Mouse (Mus musculus) MEL (cell line): Measurements from ENCODE around the gene Podnl1. TPM values are rescaled to one million over a fixed set of nuclear protein-coding genes. Genes with fewer than 3 reads are reported as not detected.

Experiments used
- DNase-seq: peaks from one replicate; pipeline ENCODE4 v3.0.0; 2011; ENCODE audit warnings: low read depth, low spot score
- H3K27ac ChIP-seq: 2 replicates; pipeline ENCODE4 v1.5.1; 2012; ENCODE audit warnings: low read depth, mild to moderate bottlenecking, control low read depth, low read length, moderate library complexity; ENCODE audit not compliant: control insufficient read depth
- H3K27me3 ChIP-seq, 2 experiments: fragments of 150-350 bp in 1 of 2; sonication (generic) in 1 of 2; 2 replicates each; pipeline ENCODE4 v1.6.1; 2012; ENCODE audit warnings: low read length in 2 of 2, mild to moderate bottlenecking in 2 of 2, improper control_type of control experiment in 1 of 2, moderate library complexity in 1 of 2; ENCODE audit not compliant: insufficient read depth in 2 of 2, control insufficient read depth in 1 of 2
- H3K36me3 ChIP-seq, 2 experiments: 2 replicates each; pipeline ENCODE4 v1.6.1; 2012 to 2014; ENCODE audit warnings: low read length in 2 of 2, improper control_type of control experiment in 1 of 2, inconsistent platforms in 1 of 2, mild to moderate bottlenecking in 1 of 2; ENCODE audit not compliant: insufficient read depth in 2 of 2, control insufficient read depth in 1 of 2
- H3K4me1 ChIP-seq, 2 experiments: fragments of 150-350 bp in 1 of 2; sonication (generic) in 1 of 2; 2 replicates each; pipeline ENCODE4 v1.6.1; 2012; ENCODE audit warnings: low read length in 2 of 2, improper control_type of control experiment in 1 of 2, mild to moderate bottlenecking in 1 of 2; ENCODE audit not compliant: insufficient read depth in 2 of 2, control insufficient read depth in 1 of 2
- H3K4me3 ChIP-seq, 2 experiments: fragments of 150-350 bp in 1 of 2; sonication (generic) in 1 of 2; 2 replicates each; pipeline ENCODE4 v1.5.1; 2012; ENCODE audit warnings: low read depth in 2 of 2, low read length in 2 of 2, mild to moderate bottlenecking in 2 of 2, moderate library complexity in 2 of 2, control low read depth in 1 of 2, improper control_type of control experiment in 1 of 2; ENCODE audit not compliant: control insufficient read depth in 1 of 2, insufficient read depth in 1 of 2
- H3K79me2 ChIP-seq: 2 replicates; pipeline ENCODE4 v1.6.1; 2012; ENCODE audit warnings: mild to moderate bottlenecking, low read length, moderate library complexity; ENCODE audit not compliant: control insufficient read depth, poor library complexity, insufficient read depth
- H3K9ac ChIP-seq: 2 replicates; pipeline ENCODE4 v1.6.1; 2012; ENCODE audit warnings: low read depth, mild to moderate bottlenecking, control low read depth, low read length, moderate library complexity; ENCODE audit not compliant: control insufficient read depth, poor library complexity, severe bottlenecking
- H3K9me3 ChIP-seq: fragments of 150-350 bp; sonication (generic); replicated peaks from 2 replicates; pipeline ENCODE4 v1.6.1; 2012; ENCODE audit warnings: mild to moderate bottlenecking, low read length, improper control_type of control experiment, moderate library complexity; ENCODE audit not compliant: insufficient read depth
- CHD1 ChIP-seq: IDR thresholded peaks from 2 replicates; pipeline ENCODE4 v1.6.1; 2012; ENCODE audit warnings: low read depth, mild to moderate bottlenecking, inconsistent platforms, low read length, improper control_type of control experiment
- CHD2 ChIP-seq: IDR thresholded peaks from 2 replicates; pipeline ENCODE4 v1.6.1; 2011; ENCODE audit warnings: low read length, improper control_type of control experiment
- CTCF ChIP-seq, 3 experiments: IDR thresholded peaks in 2 of 3; conservative IDR thresholded peaks in 1 of 3; 2 replicates each; pipeline ENCODE4 v1.5.1; 2011 to 2012; ENCODE audit warnings: low read length in 3 of 3, low read depth in 2 of 3, mild to moderate bottlenecking in 2 of 3, improper control_type of control experiment in 1 of 3, inconsistent platforms in 1 of 3, mixed read lengths in 1 of 3, moderate library complexity in 1 of 3; ENCODE audit not compliant: control insufficient read depth in 1 of 3, insufficient read depth in 1 of 3, poor library complexity in 1 of 3, severe bottlenecking in 1 of 3
- ELF1 ChIP-seq: IDR thresholded peaks from 2 replicates; pipeline ENCODE4 v1.6.1; 2014; ENCODE audit warnings: low read depth, mild to moderate bottlenecking, inconsistent platforms, low read length, improper control_type of control experiment, moderate library complexity
- ETS1 ChIP-seq: IDR thresholded peaks from 2 replicates; pipeline ENCODE4 v1.6.1; 2012; ENCODE audit warnings: low read depth, mild to moderate bottlenecking, inconsistent platforms, low read length, improper control_type of control experiment, moderate library complexity
- GATA1 ChIP-seq: IDR thresholded peaks from 2 replicates; pipeline ENCODE4 v1.6.1; 2011; ENCODE audit warnings: low read depth, low read length, improper control_type of control experiment
- MAFK ChIP-seq: IDR thresholded peaks from 2 replicates; pipeline ENCODE4 v1.6.1; 2011; ENCODE audit warnings: low read depth, mild to moderate bottlenecking, low read length, improper control_type of control experiment, borderline replicate concordance
- MXI1 ChIP-seq: IDR thresholded peaks from 2 replicates; pipeline ENCODE4 v1.6.1; 2011; ENCODE audit warnings: mild to moderate bottlenecking, low read depth, low read length, improper control_type of control experiment
- MYC ChIP-seq: IDR thresholded peaks from 2 replicates; pipeline ENCODE4 v1.6.1; 2011; ENCODE audit warnings: low read depth, mild to moderate bottlenecking, low read length, improper control_type of control experiment, moderate library complexity
- RAD21 ChIP-seq: IDR thresholded peaks from 2 replicates; pipeline ENCODE4 v1.6.1; 2011; ENCODE audit warnings: mild to moderate bottlenecking, low read depth, low read length, improper control_type of control experiment
- SIN3A ChIP-seq: IDR thresholded peaks from 2 replicates; pipeline ENCODE4 v1.6.1; 2012; ENCODE audit warnings: low read length, improper control_type of control experiment, inconsistent platforms
- SMC3 ChIP-seq: IDR thresholded peaks from 2 replicates; pipeline ENCODE4 v1.6.1; 2011; ENCODE audit warnings: low read depth, low read length, improper control_type of control experiment
- TBP ChIP-seq: IDR thresholded peaks from 2 replicates; pipeline ENCODE4 v1.8.0; 2011; ENCODE audit warnings: low read depth, low read length, improper control_type of control experiment
- USF1 ChIP-seq: IDR thresholded peaks from 2 replicates; pipeline ENCODE4 v1.6.1; 2014; ENCODE audit warnings: low read depth, mild to moderate bottlenecking, inconsistent platforms, low read length, improper control_type of control experiment, moderate library complexity
- USF2 ChIP-seq, 2 experiments: IDR thresholded peaks; 2 replicates each; pipeline ENCODE4 v1.6.1; 2011 to 2012; ENCODE audit warnings: improper control_type of control experiment in 2 of 2, low read length in 2 of 2, borderline replicate concordance in 1 of 2, inconsistent platforms in 1 of 2, low read depth in 1 of 2, mild to moderate bottlenecking in 1 of 2; ENCODE audit not compliant: insufficient read depth in 1 of 2
- ZC3H11A ChIP-seq: IDR thresholded peaks from 2 replicates; pipeline ENCODE4 v1.6.1; 2012; ENCODE audit warnings: low read depth, mild to moderate bottlenecking, inconsistent platforms, low read length, improper control_type of control experiment
- ZNF384 ChIP-seq: IDR thresholded peaks from 2 replicates; pipeline ENCODE4 v1.6.1; 2012; ENCODE audit warnings: low read depth, mild to moderate bottlenecking, inconsistent platforms, low read length, improper control_type of control experiment
- polyA plus RNA-seq, 2 experiments: library from polyadenylated mRNA; stranded (reverse) in 1 of 2; unstranded in 1 of 2; fragments of >175 nt in 1 of 2; fragments of >200 nt in 1 of 2; gene quantifications; 2 replicates each; pipeline versions ENCODE4 v1.2.1 to v1.2.4; 2012; ENCODE audit warnings: low replicate concordance in 2 of 2, low read depth in 1 of 2; ENCODE audit not compliant: insufficient read length in 2 of 2, insufficient read depth in 1 of 2, missing spikeins in 1 of 2
- total RNA-seq: library from RNA; depleted of rRNA; stranded (reverse); fragments of 300-350 nt; gene quantifications from 2 replicates; pipeline ENCODE4 v1.2.3, GENCODE M21; 2012

Gene Podnl1
- total and polyA plus RNA-seq, 3 experiments = 0.04 to 0.08 TPM; not detected in 1

DNA sequence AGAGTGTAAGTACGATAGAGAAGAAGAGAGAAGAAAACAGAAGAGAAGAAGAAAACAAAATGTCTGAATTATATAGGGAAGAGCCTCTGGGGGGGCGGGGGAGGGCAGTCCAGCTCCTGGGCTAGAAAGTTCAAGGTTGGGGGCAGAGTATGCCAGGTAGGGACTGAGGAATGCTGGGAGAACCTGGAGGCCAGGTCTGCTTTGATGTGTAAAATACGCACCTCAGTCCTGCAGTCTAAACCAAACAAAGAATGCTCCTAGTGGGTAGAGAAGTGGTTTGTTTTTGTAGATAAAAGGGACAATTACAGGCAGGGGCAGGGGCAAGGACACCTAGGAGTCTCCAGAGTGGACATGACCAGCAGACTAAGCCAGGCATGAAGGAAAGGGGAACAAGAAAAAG lies 51.6 kb downstream of the Podnl1 start:
- Histone ChIP-seq H3K4me1 (no peaks in the 10 kb centered on the region), H3K9me3 (no peaks in the 10 kb centered on the region), H3K4me3 (no peak overlapping the region)
- TF ChIP-seq CHD1 (no peak), MYC (no peak), MXI1 (no peak), ETS1 (no peak)
- TF ChIP-seq, all 39 proteins: peak for 0
- H3K27ac ChIP-seq = no peak overlapping the region
- no peak for DNase-seq
- no peaks in the 10 kb centered on the region for H3K79me2 ChIP-seq
- no peak overlapping the region for H3K9ac ChIP-seq
- H3K27me3 ChIP-seq = no peaks in the 10 kb centered on the region
- H3K36me3 ChIP-seq = no peaks in the 10 kb centered on the region; a peak in 1 of 4 replicates

DNA sequence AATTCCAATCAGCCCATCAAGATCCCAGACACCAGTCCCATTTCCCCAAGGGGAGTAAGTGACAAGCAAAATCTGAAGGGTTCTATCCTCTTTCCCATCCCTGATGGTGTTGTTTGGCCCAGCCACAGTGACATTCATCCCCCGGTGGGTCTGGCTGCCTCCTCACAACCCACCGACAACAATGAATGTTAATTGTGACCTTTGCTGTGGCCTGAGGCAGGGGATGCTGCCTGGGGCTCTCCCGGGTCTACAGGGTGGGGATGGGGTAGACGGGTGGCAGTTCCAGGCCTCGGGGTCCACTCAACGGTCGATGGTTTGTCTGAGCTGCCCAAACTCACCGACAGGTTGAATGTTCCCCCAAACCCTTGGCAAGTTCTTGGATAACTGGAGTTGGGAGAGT lies 52.8 kb downstream of the Podnl1 start:
- TF ChIP-seq ELF1 = no peak
- TF ChIP-seq MAFK = no peak
- no peak for TF ChIP-seq SMC3
- TF ChIP-seq USF2 (IDR thresholded peaks at IDR 0.05; ENCODE audit: borderline replicate concordance in 1 of 2, insufficient read depth in 1 of 2, low read depth in 1 of 2, low read length in 2 of 2) = no peak
- TF ChIP-seq ZNF384 = no peak
- TF ChIP-seq ZC3H11A = no peak
- no peak for TF ChIP-seq RAD21
- no peak for TF ChIP-seq TBP
- no peak for TF ChIP-seq CTCF (IDR thresholded peaks at IDR 0.05 in 2 of 3, conservative IDR thresholded peaks at IDR 0.05 in 1 of 3; ENCODE audit: control insufficient read depth in 1 of 3, insufficient read depth in 1 of 3, low read depth in 2 of 3, low read length in 3 of 3, poor library complexity in 1 of 3, severe bottlenecking in 1 of 3)
- TF ChIP-seq CHD2 = no peak
- no peak for TF ChIP-seq USF1
- TF ChIP-seq SIN3A = no peak
- no peak for TF ChIP-seq GATA1
- TF ChIP-seq MYC = no peak
- no peak overlapping the region for H3K27ac ChIP-seq

More for the DNA sequence above, 52.8 kb downstream of the Podnl1 start:
- Histone ChIP-seq H3K4me1 (peaks cover 2 to 5% of the 10 kb centered on the region in 2 experiments; a peak in 3 of 4 replicates), H3K79me2 (peaks cover 2% of the 10 kb centered on the region; the same call in 1 of the 2 replicates), H3K4me3 (no peak overlapping the region), H3K27me3 (no peaks in the 10 kb centered on the region), H3K36me3 (no peaks in the 10 kb centered on the region), H3K9me3 (no peaks in the 10 kb centered on the region), H3K9ac (no peak overlapping the region)
- no peak for DNase-seq
